Mouse (Mus musculus): ENCODE data around the gene Klhl11. TPM values are rescaled to one million over a fixed set of nuclear protein-coding genes. Genes with fewer than 3 reads are reported as not detected.

Gene Klhl11
- polyA plus RNA-seq (2014; fragmentation: Illumina TruSeq; extraction: RNeasy Lipid Tissue Mini Kit (QIAGEN cat#74804); ENCODE audit: low read depth, low replicate concordance) = 25.2 TPM

DNA sequence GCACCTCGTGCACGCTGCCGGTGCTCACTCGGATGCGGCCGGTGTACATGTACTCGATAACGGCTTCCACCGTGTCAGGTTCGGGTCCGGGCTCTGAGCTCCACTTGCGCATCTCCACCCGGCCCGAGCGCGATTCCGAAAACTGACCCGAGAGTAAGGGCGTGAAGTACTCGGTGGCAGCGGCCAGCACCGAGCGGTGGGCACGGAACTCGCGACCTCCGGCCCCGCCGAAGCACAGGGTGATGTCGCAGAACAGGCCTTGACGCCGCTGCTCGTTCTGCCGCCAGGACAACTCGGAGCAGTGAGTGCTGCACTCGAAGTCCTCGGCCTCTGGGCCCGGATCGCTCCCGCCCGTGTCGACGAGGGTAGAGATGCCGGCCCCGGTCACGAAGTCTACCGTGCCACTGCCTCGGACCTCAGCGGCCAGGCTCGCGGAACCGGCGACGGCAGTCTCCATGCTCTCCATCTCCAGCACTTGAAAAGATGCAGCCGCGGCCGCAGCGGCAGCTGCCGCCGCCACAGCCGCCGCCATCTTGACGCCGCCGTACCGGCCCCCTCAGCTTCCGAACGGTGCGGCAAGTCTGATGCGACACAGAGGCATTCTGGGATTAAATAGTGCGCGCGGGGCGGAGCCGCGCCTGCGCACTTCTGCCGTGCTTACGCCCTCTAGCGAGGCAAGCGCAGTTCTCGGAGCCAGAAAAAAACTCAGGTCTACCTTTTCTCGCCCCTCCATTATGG, at the start of gene Klhl11:
TSS of gene Klhl11 (minus strand) at position 545 of the 738 bp plus-strand sequence.

GRCm38 (mm10) chr11:100441797-100442196, 30.7 kb downstream of the Klhl11 start, which contains the start of the genes Nt5c3b and Klhl10:
Gene Nt5c3b (minus strand): TSS chr11:100441808.
Gene Klhl10 (plus strand): TSS chr11:100441917.

DNA sequence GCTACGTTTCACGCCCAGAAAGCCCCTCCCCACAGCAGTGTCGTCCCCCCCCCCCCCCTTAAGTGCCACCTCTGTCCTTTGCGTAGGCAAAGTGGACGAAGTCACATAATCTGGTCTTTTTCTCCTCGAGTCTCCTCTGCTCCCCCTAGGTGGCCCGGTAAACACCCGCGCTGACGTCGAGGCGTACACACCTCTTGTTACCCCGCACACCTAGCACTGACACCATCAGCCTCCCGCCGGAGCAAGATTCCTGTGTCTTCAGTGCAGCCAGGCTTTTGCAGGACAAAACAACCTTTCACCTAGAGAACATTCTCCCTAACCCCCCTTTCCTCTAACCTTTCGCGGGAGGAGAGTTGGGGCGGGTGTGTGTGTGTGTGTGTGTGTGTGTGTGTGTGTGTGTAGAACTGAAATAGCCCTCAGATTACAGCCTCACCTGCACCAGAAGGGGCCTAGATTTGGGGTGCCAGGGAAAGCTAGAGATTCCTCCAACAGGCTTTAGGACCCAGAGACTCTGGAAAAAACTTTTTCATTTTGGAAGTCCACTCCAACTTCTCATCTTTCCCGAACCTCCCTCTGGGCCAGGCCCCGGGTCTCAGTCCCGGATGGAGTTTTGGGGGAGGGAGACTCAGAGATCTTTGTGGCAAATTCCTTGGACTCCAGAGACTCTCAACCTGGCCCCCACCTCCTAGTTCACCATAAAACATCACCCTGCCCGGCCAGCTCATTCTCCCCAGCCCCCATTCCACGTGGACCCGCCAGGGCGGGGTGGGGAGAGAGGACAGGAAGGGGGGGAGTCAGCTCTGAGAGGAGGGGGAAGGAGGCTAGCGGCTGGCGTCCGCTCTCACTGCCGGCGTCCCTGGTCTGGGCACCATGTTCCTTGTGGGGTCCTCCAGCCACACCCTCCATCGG, 57.4 kb downstream of the Klhl11 start, which contains the start of gene Fkbp10:
TSS of gene Fkbp10 (plus strand) at position 784 of the 909 bp plus-strand sequence.

DNA sequence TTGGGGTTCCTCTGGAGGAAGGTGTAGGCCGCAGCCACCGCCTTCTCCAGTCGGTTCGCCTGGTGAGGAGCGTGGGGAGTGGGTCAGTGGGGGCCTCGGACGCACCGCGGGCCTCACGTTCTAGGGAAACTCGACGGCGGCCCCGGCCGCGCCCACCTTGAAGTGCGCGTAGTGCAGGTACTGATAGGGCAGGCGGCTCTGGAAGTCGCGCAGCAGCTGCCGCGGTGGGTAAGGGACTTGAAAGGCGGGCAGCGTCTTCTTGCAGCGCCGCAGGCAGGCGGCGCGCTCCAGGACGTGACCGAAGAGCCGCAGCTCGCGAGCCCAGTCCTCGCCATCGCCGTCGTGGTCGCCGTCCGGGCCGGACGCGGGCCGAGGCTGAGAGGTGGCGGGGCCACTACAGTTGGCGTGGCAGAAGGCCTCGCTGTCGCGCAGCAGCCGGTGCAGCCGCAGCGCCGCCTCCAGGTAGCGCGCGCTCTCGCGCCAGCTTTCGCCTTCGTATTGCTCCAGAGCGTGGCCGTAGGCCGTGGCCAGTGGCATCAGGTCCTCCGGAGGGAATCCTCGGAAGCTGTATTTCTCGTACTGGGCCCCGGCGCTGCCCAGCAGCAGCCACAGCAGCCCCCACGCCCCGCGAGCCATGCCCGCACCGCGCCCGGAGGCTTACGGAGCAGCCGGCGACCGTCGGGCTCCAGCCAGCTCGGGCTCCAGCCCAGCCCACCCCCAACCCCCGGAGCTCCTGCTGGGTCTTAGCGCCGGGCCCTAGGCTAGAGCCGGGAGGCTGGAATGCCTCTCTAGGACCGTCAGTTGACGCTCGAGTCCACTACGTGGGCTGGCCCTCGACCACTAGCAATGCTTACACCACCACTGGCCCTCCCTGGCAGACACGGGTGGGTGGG, 58.3 kb downstream of the Klhl11 start, which contains the start of gene P3h4:
TSS of gene P3h4 (minus strand) at position 816 of the 893 bp plus-strand sequence.

Other genes starting within 250 kb of the Klhl11 start
- not detected for gene Krt16, start 223.8 kb downstream of the Klhl11 start, polyA plus RNA-seq (2014; fragmentation: Illumina TruSeq; extraction: RNeasy Lipid Tissue Mini Kit (QIAGEN cat#74804); ENCODE audit: low read depth, low replicate concordance)
- not detected for gene Krt17, start 211.7 kb downstream of the Klhl11 start, polyA plus RNA-seq (2014; fragmentation: Illumina TruSeq; extraction: RNeasy Lipid Tissue Mini Kit (QIAGEN cat#74804); ENCODE audit: low read depth, low replicate concordance)
- not detected for gene Krt42, start 202.9 kb downstream of the Klhl11 start, polyA plus RNA-seq (2014; fragmentation: Illumina TruSeq; extraction: RNeasy Lipid Tissue Mini Kit (QIAGEN cat#74804); ENCODE audit: low read depth, low replicate concordance)
- gene Eif1, start 152.9 kb downstream of the Klhl11 start, polyA plus RNA-seq (2014; fragmentation: Illumina TruSeq; extraction: RNeasy Lipid Tissue Mini Kit (QIAGEN cat#74804); ENCODE audit: low read depth, low replicate concordance) = 2,357 TPM
- gene Gast, start 138.3 kb downstream of the Klhl11 start, polyA plus RNA-seq (2014; fragmentation: Illumina TruSeq; extraction: RNeasy Lipid Tissue Mini Kit (QIAGEN cat#74804); ENCODE audit: low read depth, low replicate concordance) = not detected
- gene Hap1, start 116.6 kb downstream of the Klhl11 start, polyA plus RNA-seq (2014; fragmentation: Illumina TruSeq; extraction: RNeasy Lipid Tissue Mini Kit (QIAGEN cat#74804); ENCODE audit: low read depth, low replicate concordance) = 4.7 TPM
- gene Jup, start 75.0 kb downstream of the Klhl11 start, polyA plus RNA-seq (2014; fragmentation: Illumina TruSeq; extraction: RNeasy Lipid Tissue Mini Kit (QIAGEN cat#74804); ENCODE audit: low read depth, low replicate concordance) = 1.8 TPM
- gene P3h4, start 57.9 kb downstream of the Klhl11 start, polyA plus RNA-seq (2014; fragmentation: Illumina TruSeq; extraction: RNeasy Lipid Tissue Mini Kit (QIAGEN cat#74804); ENCODE audit: low read depth, low replicate concordance) = 2.7 TPM
- gene Fkbp10, start 57.0 kb downstream of the Klhl11 start, polyA plus RNA-seq (2014; fragmentation: Illumina TruSeq; extraction: RNeasy Lipid Tissue Mini Kit (QIAGEN cat#74804); ENCODE audit: low read depth, low replicate concordance) = 0.39 TPM
- gene Nt5c3b, start 30.9 kb downstream of the Klhl11 start, polyA plus RNA-seq (2014; fragmentation: Illumina TruSeq; extraction: RNeasy Lipid Tissue Mini Kit (QIAGEN cat#74804); ENCODE audit: low read depth, low replicate concordance) = 56.1 TPM
- 256 TPM for gene Klhl10, start 30.8 kb downstream of the Klhl11 start, polyA plus RNA-seq (2014; fragmentation: Illumina TruSeq; extraction: RNeasy Lipid Tissue Mini Kit (QIAGEN cat#74804); ENCODE audit: low read depth, low replicate concordance)
- 16.8 TPM for gene Acly, start 55.3 kb upstream of the Klhl11 start, polyA plus RNA-seq (2014; fragmentation: Illumina TruSeq; extraction: RNeasy Lipid Tissue Mini Kit (QIAGEN cat#74804); ENCODE audit: low read depth, low replicate concordance)
- 67.7 TPM for gene Ttc25, start 72.9 kb upstream of the Klhl11 start, polyA plus RNA-seq (2014; fragmentation: Illumina TruSeq; extraction: RNeasy Lipid Tissue Mini Kit (QIAGEN cat#74804); ENCODE audit: low read depth, low replicate concordance)
- 1.2 TPM for gene Cnp, start 102.2 kb upstream of the Klhl11 start, polyA plus RNA-seq (2014; fragmentation: Illumina TruSeq; extraction: RNeasy Lipid Tissue Mini Kit (QIAGEN cat#74804); ENCODE audit: low read depth, low replicate concordance)
- gene Nkiras2, start 146.5 kb upstream of the Klhl11 start, polyA plus RNA-seq (2014; fragmentation: Illumina TruSeq; extraction: RNeasy Lipid Tissue Mini Kit (QIAGEN cat#74804); ENCODE audit: low read depth, low replicate concordance) = 13.0 TPM
- gene Dnajc7, start 147.4 kb upstream of the Klhl11 start, polyA plus RNA-seq (2014; fragmentation: Illumina TruSeq; extraction: RNeasy Lipid Tissue Mini Kit (QIAGEN cat#74804); ENCODE audit: low read depth, low replicate concordance) = 259 TPM
- 0.11 TPM for gene Zfp385c, start 219.7 kb upstream of the Klhl11 start, polyA plus RNA-seq (2014; fragmentation: Illumina TruSeq; extraction: RNeasy Lipid Tissue Mini Kit (QIAGEN cat#74804); ENCODE audit: low read depth, low replicate concordance)
- gene Dhx58, start 231.5 kb upstream of the Klhl11 start, polyA plus RNA-seq (2014; fragmentation: Illumina TruSeq; extraction: RNeasy Lipid Tissue Mini Kit (QIAGEN cat#74804); ENCODE audit: low read depth, low replicate concordance) = 6.3 TPM
- 2.8 TPM for gene Kat2a, start 239.7 kb upstream of the Klhl11 start, polyA plus RNA-seq (2014; fragmentation: Illumina TruSeq; extraction: RNeasy Lipid Tissue Mini Kit (QIAGEN cat#74804); ENCODE audit: low read depth, low replicate concordance)
- 93.0 TPM for gene Hspb9, start 241.1 kb upstream of the Klhl11 start, polyA plus RNA-seq (2014; fragmentation: Illumina TruSeq; extraction: RNeasy Lipid Tissue Mini Kit (QIAGEN cat#74804); ENCODE audit: low read depth, low replicate concordance)

Measured in testis, adult 10 weeks (tissue).